ENCODE assay signal across 15 mouse cellular contexts in genomic region chr14:47958171-47958570, GRCm38 (mm10).
DNase-seq lines count a peak whose midpoint lies in the region; ATAC-seq and TF ChIP-seq lines count a peak whose summit lies in the region.
"Had no signal": no experiment of that assay in that cellular context is flagged by ENCODE, and none has a peak within 500 bp of the region (broad histone marks: within the 10 kb centered on the region; RNA-seq: fewer than 3 reads in every experiment).

No protein-coding gene starts in this region.

- H3K4me1 ChIP-seq in intestine, embryonic 16.5 days (ENCODE audit: control insufficient read depth, insufficient read depth, low read length) = no peaks in the 10 kb centered on the region
- no peaks in the 10 kb centered on the region for H3K4me1 ChIP-seq in intestine, postnatal 0 days (replicated peaks; ENCODE audit: control insufficient read depth, insufficient read depth, low read length)
- no peaks in the 10 kb centered on the region for H3K4me1 ChIP-seq in midbrain, embryonic 15.5 days
- H3K4me1 ChIP-seq in hindbrain, embryonic 11.5 days (replicated peaks; ENCODE audit: control insufficient read depth, insufficient read depth, low read length) = no peaks in the 10 kb centered on the region
- H3K4me1 ChIP-seq: hindbrain, embryonic 13.5 days had no signal

- H3K4me2 ChIP-seq in intestine, embryonic 16.5 days (ENCODE audit: low read depth, low read length) = no peak overlapping the region
- H3K4me2 ChIP-seq in intestine, postnatal 0 days (replicated peaks; ENCODE audit: low read depth) = no peak overlapping the region
- H3K4me2 ChIP-seq in midbrain, embryonic 15.5 days = no peak overlapping the region
- no peak overlapping the region for H3K4me2 ChIP-seq in hindbrain, embryonic 11.5 days (replicated peaks; ENCODE audit: low read depth, low read length)
- H3K4me2 ChIP-seq: hindbrain, embryonic 13.5 days; neural tube, embryonic 12.5 days had no signal

- 63% methylated on average over 9 of the region's 9 CpGs for WGBS in intestine, embryonic 16.5 days
- 68% methylated on average over 9 of the region's 9 CpGs for WGBS in intestine, postnatal 0 days
- WGBS in midbrain, embryonic 15.5 days = 85% methylated on average over 9 of the region's 9 CpGs
- 92% methylated on average over 9 of the region's 9 CpGs for WGBS in hindbrain, embryonic 11.5 days

- no peaks in the 10 kb centered on the region for H3K9me3 ChIP-seq in intestine, embryonic 16.5 days (ENCODE audit: control insufficient read depth, low read length)
- H3K9me3 ChIP-seq in intestine, postnatal 0 days (ENCODE audit: control insufficient read depth) = no peaks in the 10 kb centered on the region
- H3K9me3 ChIP-seq in midbrain, embryonic 15.5 days = no peaks in the 10 kb centered on the region
- H3K9me3 ChIP-seq in hindbrain, embryonic 11.5 days (ENCODE audit: control insufficient read depth, low read length) = no peaks in the 10 kb centered on the region
- H3K9me3 ChIP-seq: hindbrain, embryonic 13.5 days; neural tube, embryonic 12.5 days had no signal

- no peaks in the 10 kb centered on the region for H3K27me3 ChIP-seq in intestine, embryonic 16.5 days (replicated peaks; ENCODE audit: control insufficient read depth, insufficient read depth, low read length)
- no peaks in the 10 kb centered on the region for H3K27me3 ChIP-seq in intestine, postnatal 0 days (replicated peaks; ENCODE audit: control insufficient read depth, insufficient read depth, low read length)
- no peaks in the 10 kb centered on the region for H3K27me3 ChIP-seq in midbrain, embryonic 15.5 days (replicated peaks)
- no peaks in the 10 kb centered on the region for H3K27me3 ChIP-seq in hindbrain, embryonic 11.5 days (ENCODE audit: control insufficient read depth, insufficient read depth, low read length)
- H3K27me3 ChIP-seq: hindbrain, embryonic 13.5 days; neural tube, embryonic 12.5 days had no signal

- no peak overlapping the region for H3K27ac ChIP-seq in intestine, embryonic 16.5 days (ENCODE audit: low read length)
- no peak overlapping the region for H3K27ac ChIP-seq in intestine, postnatal 0 days (ENCODE audit: low read depth, low read length)
- H3K27ac ChIP-seq in midbrain, embryonic 15.5 days = no peak overlapping the region
- no peak overlapping the region for H3K27ac ChIP-seq in hindbrain, embryonic 11.5 days (ENCODE audit: low read depth, low read length)
- H3K27ac ChIP-seq: hindbrain, embryonic 13.5 days; macrophage; neural tube, embryonic 12.5 days had no signal

- H3K9ac ChIP-seq in intestine, embryonic 16.5 days (ENCODE audit: low read depth, low read length) = no peak overlapping the region
- H3K9ac ChIP-seq in intestine, postnatal 0 days (ENCODE audit: low read depth, low read length) = no peak overlapping the region
- no peak overlapping the region for H3K9ac ChIP-seq in midbrain, embryonic 15.5 days
- no peak overlapping the region for H3K9ac ChIP-seq in hindbrain, embryonic 11.5 days (ENCODE audit: low read depth, low read length)
- H3K9ac ChIP-seq: hindbrain, embryonic 13.5 days; neural tube, embryonic 12.5 days had no signal

- H3K36me3 ChIP-seq in intestine, embryonic 16.5 days (ENCODE audit: control insufficient read depth, insufficient read depth, low read length) = no peaks in the 10 kb centered on the region
- no peaks in the 10 kb centered on the region for H3K36me3 ChIP-seq in intestine, postnatal 0 days (ENCODE audit: control insufficient read depth, insufficient read depth)
- H3K36me3 ChIP-seq in midbrain, embryonic 15.5 days (replicated peaks) = no peaks in the 10 kb centered on the region
- no peaks in the 10 kb centered on the region for H3K36me3 ChIP-seq in hindbrain, embryonic 11.5 days (ENCODE audit: control insufficient read depth, insufficient read depth, low read length)
- H3K36me3 ChIP-seq: hindbrain, embryonic 13.5 days; neural tube, embryonic 12.5 days had no signal

- peak; percentile 24 for DNase-seq in adrenal gland, postnatal 14 days
- DNase-seq in adrenal gland, adult 8-10 months = no peak
- peak; percentile 44 for DNase-seq in gastrocnemius, postnatal 25 days
- DNase-seq in skeletal muscle tissue, adult 2 months (ENCODE audit: low read depth, low spot score) = peak; percentile 86
- DNase-seq in hindbrain, embryonic 11.5 days (ENCODE audit: low spot score) = no peak
- DNase-seq: adrenal gland, postnatal 10 days; thymus, postnatal 25 days had no signal

- ATAC-seq in intestine, embryonic 16.5 days = peak; percentile 44; the same call in 1 of the 2 replicates
- ATAC-seq in intestine, postnatal 0 days = no peak
- no peak for ATAC-seq in midbrain, embryonic 15.5 days (replicated peaks)
- ATAC-seq in hindbrain, embryonic 11.5 days (ENCODE audit: low FRiP score) = no peak
- ATAC-seq: forebrain, embryonic 14.5 days; midbrain, embryonic 16.5 days had no signal

- no peak overlapping the region for H3K4me3 ChIP-seq in intestine, embryonic 16.5 days (ENCODE audit: low read length)
- no peak overlapping the region for H3K4me3 ChIP-seq in intestine, postnatal 0 days (ENCODE audit: low read depth, low read length)
- no peak overlapping the region for H3K4me3 ChIP-seq in midbrain, embryonic 15.5 days
- no peak overlapping the region for H3K4me3 ChIP-seq in hindbrain, embryonic 11.5 days (ENCODE audit: low read depth, low read length)
- H3K4me3 ChIP-seq: hindbrain, embryonic 13.5 days; neural tube, embryonic 12.5 days had no signal

- no peak for TF ChIP-seq CTCF in intestine, postnatal 0 days (IDR thresholded peaks at IDR 0.05; ENCODE audit: low read depth)

Comparison
In these comparisons a context has a peak if more than half of its experiments do, and no peak if none do; other contexts are left out.
1. DNase-seq: peak in adrenal gland, postnatal 14 days (single experiment), gastrocnemius, postnatal 25 days (single experiment) and skeletal muscle tissue, adult 2 months (single experiment); none in adrenal gland, adult 8-10 months (single experiment) and hindbrain, embryonic 11.5 days (single experiment).